In genomic region chrX:51146351-51146750, GRCm38 (mm10) we compare ENCODE assay signal across 9 mouse cellular contexts. TPM values are rescaled to one million over a fixed set of nuclear protein-coding genes. Genes with fewer than 3 reads are reported as not detected.
DNase-seq lines count a peak whose midpoint lies in the region; ATAC-seq and TF ChIP-seq lines count a peak whose summit lies in the region.
"Had no signal": no experiment of that assay in that cellular context is flagged by ENCODE, and none has a peak within 500 bp of the region (broad histone marks: within the 10 kb centered on the region; RNA-seq: fewer than 3 reads in every experiment).

No protein-coding gene starts in this region.

- H3K9ac ChIP-seq in limb, embryonic 11.5 days (ENCODE audit: low read length) = no peak overlapping the region
- H3K9ac ChIP-seq in kidney, postnatal 0 days (ENCODE audit: low read depth, low read length) = no peak overlapping the region
- H3K9ac ChIP-seq: midbrain, embryonic 12.5 days had no signal

- no peak for TF ChIP-seq POLR2A in cerebellum, adult 2 months (IDR thresholded peaks at IDR 0.05; ENCODE audit: borderline replicate concordance, insufficient read depth, low read length)

- no peaks in the 10 kb centered on the region for H3K4me1 ChIP-seq in limb, embryonic 11.5 days (ENCODE audit: control insufficient read depth, insufficient read depth, low read length)
- H3K4me1 ChIP-seq in limb, embryonic 10.5 days = no peaks in the 10 kb centered on the region
- H3K4me1 ChIP-seq in cerebellum, adult 2 months (ENCODE audit: control insufficient read depth, insufficient read depth, low read length) = no peaks in the 10 kb centered on the region
- H3K4me1 ChIP-seq in kidney, postnatal 0 days (replicated peaks; ENCODE audit: insufficient read depth, low read length) = no peaks in the 10 kb centered on the region
- H3K4me1 ChIP-seq: midbrain, embryonic 12.5 days had no signal

- DNase-seq in cerebellum, adult 11 months = peak; percentile 12
- no peak for DNase-seq in cerebellum, postnatal 4 days (ENCODE audit: low spot score in 2 of 2)
- peak; percentile 23 for DNase-seq in limb, embryonic 11.5 days (ENCODE audit: low spot score)
- no peak for DNase-seq in limb, embryonic 10.5 days (ENCODE audit: low spot score)
- DNase-seq in cerebellum, adult 2 months = peak; percentile 29 to 50
- DNase-seq in kidney, postnatal 0 days (ENCODE audit: low spot score) = peak; percentile 67
- peak; percentile 2 for DNase-seq in telencephalon, adult 2 months (ENCODE audit: low read depth, low spot score)

- no peaks in the 10 kb centered on the region for H3K27me3 ChIP-seq in limb, embryonic 11.5 days (ENCODE audit: control insufficient read depth, insufficient read depth, low read length)
- no peaks in the 10 kb centered on the region for H3K27me3 ChIP-seq in limb, embryonic 10.5 days (ENCODE audit: low read depth, poor library complexity, severe bottlenecking)
- H3K27me3 ChIP-seq in cerebellum, adult 2 months (ENCODE audit: control insufficient read depth, insufficient read depth, low read length) = no peaks in the 10 kb centered on the region
- no peaks in the 10 kb centered on the region for H3K27me3 ChIP-seq in kidney, postnatal 0 days (ENCODE audit: insufficient read depth, low read length)
- H3K27me3 ChIP-seq: midbrain, embryonic 12.5 days had no signal

- no peaks in the 10 kb centered on the region for H3K36me3 ChIP-seq in limb, embryonic 11.5 days (ENCODE audit: control insufficient read depth, insufficient read depth, low read length)
- H3K36me3 ChIP-seq in limb, embryonic 10.5 days = no peaks in the 10 kb centered on the region
- no peaks in the 10 kb centered on the region for H3K36me3 ChIP-seq in kidney, postnatal 0 days (ENCODE audit: insufficient read depth, low read length)
- H3K36me3 ChIP-seq: midbrain, embryonic 12.5 days had no signal

- H3K4me2 ChIP-seq in limb, embryonic 11.5 days (ENCODE audit: low read depth, severe bottlenecking) = no peak overlapping the region
- no peak overlapping the region for H3K4me2 ChIP-seq in kidney, postnatal 0 days (ENCODE audit: low read length)
- H3K4me2 ChIP-seq: midbrain, embryonic 12.5 days had no signal

- H3K4me3 ChIP-seq in limb, embryonic 11.5 days (ENCODE audit: low read depth, low read length) = no peak overlapping the region
- no peak overlapping the region for H3K4me3 ChIP-seq in limb, embryonic 10.5 days
- H3K4me3 ChIP-seq in cerebellum, adult 2 months (replicated peaks; ENCODE audit: insufficient read depth, low read depth, low read length) = no peak overlapping the region
- no peak overlapping the region for H3K4me3 ChIP-seq in kidney, postnatal 0 days (replicated peaks; ENCODE audit: low read depth, low read length)
- H3K4me3 ChIP-seq: midbrain, embryonic 12.5 days had no signal

- no peak overlapping the region for H3K27ac ChIP-seq in limb, embryonic 11.5 days (replicated peaks; ENCODE audit: low read depth, low read length)
- H3K27ac ChIP-seq in limb, embryonic 10.5 days = no peak overlapping the region
- H3K27ac ChIP-seq in cerebellum, adult 2 months (ENCODE audit: insufficient read depth, low read length) = no peak overlapping the region
- no peak overlapping the region for H3K27ac ChIP-seq in kidney, postnatal 0 days
- H3K27ac ChIP-seq: midbrain, embryonic 12.5 days had no signal

- no peaks in the 10 kb centered on the region for H3K9me3 ChIP-seq in limb, embryonic 11.5 days (ENCODE audit: control insufficient read depth, low read length)
- H3K9me3 ChIP-seq in limb, embryonic 10.5 days (replicated peaks) = no peaks in the 10 kb centered on the region
- H3K9me3 ChIP-seq in kidney, postnatal 0 days (replicated peaks; ENCODE audit: low read length) = no peaks in the 10 kb centered on the region
- H3K9me3 ChIP-seq: midbrain, embryonic 12.5 days had no signal

- TF ChIP-seq CTCF in cerebellum, adult 2 months (IDR thresholded peaks at IDR 0.05; ENCODE audit: borderline replicate concordance, insufficient read depth, low read depth, low read length) = peak; percentile 18; the same call in 1 of the 2 replicates
- TF ChIP-seq CTCF in kidney, postnatal 0 days (IDR thresholded peaks at IDR 0.05; ENCODE audit: low read depth) = peak; percentile 66

- WGBS in limb, embryonic 11.5 days = 48% methylated on average over 4 of the region's 4 CpGs
- WGBS in limb, embryonic 10.5 days = 32% methylated on average over 4 of the region's 4 CpGs
- WGBS in cerebellum, adult 2 months = 8% methylated on average over 4 of the region's 4 CpGs
- 32% methylated on average over 4 of the region's 4 CpGs for WGBS in kidney, postnatal 0 days

- ATAC-seq in limb, embryonic 11.5 days (ENCODE audit: insufficient number of reproducible peaks, low FRiP score, low TSS enrichment, low read depth) = no peak
- no peak for ATAC-seq in kidney, postnatal 0 days (replicated peaks; ENCODE audit: low FRiP score, low read depth)
- no peak for ATAC-seq in erythroid progenitor cell, adult 5-6 weeks (replicated peaks; ENCODE audit: low FRiP score, poor library complexity, severe bottlenecking)

RNA-seq across cellular contexts. Expression of gene Mbnl3, which starts 60.0 kb away (rescaled TPM):
- polyA plus RNA-seq in limb, embryonic 11.5 days (2014; fragmentation: Nextera tagmentation; extraction: Ambion mirVana) = 16.8 and 19.2 TPM in 2 replicates
- 18.9 and 19.5 TPM in 2 replicates for polyA plus RNA-seq in limb, embryonic 10.5 days (2016; fragmentation: Nextera tagmentation; extraction: Ambion mirVana)
- 0.08 and 0.10 TPM in 2 replicates for polyA plus RNA-seq in cerebellum, adult 2 months (2012; rRNA removed)
- 4.9 TPM in 2 replicates for polyA plus RNA-seq in kidney, postnatal 0 days (2015; fragmentation: Nextera tagmentation; extraction: Ambion mirVana)
- total RNA-seq in erythroid progenitor cell, adult 5-6 weeks (2015; ENCODE audit: low replicate concordance) = 28.8 and 44.0 TPM in 2 replicates
- total RNA-seq in erythroid progenitor cell, adult 5-6 weeks (2017; ENCODE audit: low replicate concordance) = 18.1 and 20.2 TPM in 2 replicates

Comparison
In these comparisons a context has a peak if more than half of its experiments do, and no peak if none do; other contexts are left out.
1. DNase-seq: peak in cerebellum, adult 11 months (single experiment), limb, embryonic 11.5 days (single experiment), cerebellum, adult 2 months (2 of 2), kidney, postnatal 0 days (single experiment) and telencephalon, adult 2 months (single experiment); none in cerebellum, postnatal 4 days (0 of 2) and limb, embryonic 10.5 days (single experiment).